Mouse (Mus musculus) Patski (cell line): ENCODE results near the gene Adora2a. TPM values are rescaled to one million over a fixed set of nuclear protein-coding genes. Genes with fewer than 3 reads are reported as not detected.
"Not testable (repeated sequence)": the region's sequence is repeated elsewhere in the genome, so short reads cannot be mapped to it uniquely, and the experiment has no call there.

Source experiments
- ATAC-seq: fragments of 100-300 bp; one replicate; pipeline ENCODE4 v1.8.0; 2021
- CTCF ChIA-PET: fragments of 350-600 bp; sonication (Branson Sonifier 250); formaldehyde crosslinking; loops from one replicate; lab custom pipeline; 2022; ENCODE audit warnings: inconsistent platforms; lab: Charles Lee
- POLR2A ChIA-PET: fragments of 350-600 bp; sonication (Branson Sonifier 250); formaldehyde crosslinking; loops from one replicate; lab custom pipeline; 2022; ENCODE audit warnings: antibody characterized with exemption, inconsistent platforms; lab: Charles Lee
- DNase-seq: peaks from one replicate; pipeline ENCODE4 v3.0.0-alpha.2; 2011; ENCODE audit warnings: low read depth, low spot score
- H3K27me3 ChIP-seq: fragments of 371-371 bp; one replicate; pipeline ENCODE4 v1.5.1; 2021
- CTCF ChIP-seq: fragments of 100-300 bp; IDR thresholded peaks from one replicate; pipeline ENCODE4 v1.5.1; 2021
- in situ Hi-C: fragments of 300-500 bp; cut with MboI; formaldehyde crosslinking; loops from 3 replicates; pipeline ENCODE4 v1.11.1; 2018; ENCODE audit warnings: low pct_unique_long_range_greater_than_20kb, mixed read lengths
- polyA plus RNA-seq: library from polyadenylated mRNA; unstranded; gene quantifications from one replicate; pipeline ENCODE4 v1.2.3, GENCODE M21; 2021

The Adora2a gene
- 0.83 TPM for polyA plus RNA-seq

DNA sequence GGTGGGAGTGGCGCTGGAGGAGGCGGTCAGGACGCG lies at the start of gene Adora2a:
TSS of gene Adora2a (plus strand) at position 6 of the 36 bp plus-strand sequence.
- ChIA-PET POLR2A (no interaction called here), CTCF (interaction anchor here (1.6 kb wide), 1 partner anchor 124 kb away, joined by 3 read pairs; no protein-coding TSS in a partner anchor)
- H3K27me3 ChIP-seq = peaks cover 12% of the 10 kb centered on the region
- ATAC-seq (no peak), DNase-seq (no peak)
- TF ChIP-seq CTCF = no peak
- in situ Hi-C loops = loop anchor here (5.0 to 10.0 kb wide), 2 partner anchors 121 to 168 kb away; no protein-coding TSS in a partner anchor

- no peak for DNase-seq
- POLR2A ChIA-PET = no interaction called here
- no peak for ATAC-seq
- H3K27me3 ChIP-seq = no peaks in the 10 kb centered on the region
- CTCF ChIA-PET = interaction anchor here (1.0 kb wide), 1 partner anchor 91 kb away, joined by 3 read pairs; no protein-coding TSS in a partner anchor
- no peak for TF ChIP-seq CTCF
- in situ Hi-C loops = no loop called here
These were observed 43.7 kb upstream of the Adora2a start for GRCm38 (mm10) chr10:75273020-75273419.

- DNase-seq (no peak), ATAC-seq (no peak)
- no peak for TF ChIP-seq CTCF
- H3K27me3 ChIP-seq = no peaks in the 10 kb centered on the region
- CTCF ChIA-PET = interaction anchor here (1.3 kb wide), 1 partner anchor 12 kb away, joined by 3 read pairs; no protein-coding TSS in a partner anchor
- in situ Hi-C loops = no loop called here
- POLR2A ChIA-PET = no interaction called here
These were observed 40.2 kb upstream of the Adora2a start for GRCm38 (mm10) chr10:75276427-75277013.

DNA sequence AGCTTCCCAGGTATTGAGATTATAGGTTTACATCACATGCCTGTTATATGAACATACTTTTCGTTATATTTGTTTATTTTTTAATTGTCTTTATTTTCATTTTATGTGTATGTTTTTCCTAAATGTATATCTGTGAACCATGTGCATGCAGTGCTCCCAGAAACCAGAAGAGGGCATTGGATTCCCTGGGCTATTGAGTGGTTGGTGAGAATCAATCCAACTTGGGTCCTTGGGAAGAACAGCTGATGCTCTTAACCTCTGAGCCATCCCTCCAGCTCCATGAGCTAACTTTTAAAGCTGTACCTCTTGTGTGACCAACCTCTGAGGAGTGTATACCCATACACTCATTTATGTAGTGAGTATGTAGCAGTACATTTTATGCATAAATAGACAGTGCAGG lies 39.2 kb upstream of the Adora2a start:
- DNase-seq = no peak
- in situ Hi-C loops = no loop called here
- ChIA-PET CTCF (interaction anchor here (1.1 to 1.3 kb wide), 3 partner anchors 11 to 163 kb away, joined by 3 to 5 read pairs (median 3); no protein-coding TSS in a partner anchor), POLR2A (no interaction called here)
- TF ChIP-seq CTCF = peak; percentile 74
- no peak for ATAC-seq
- H3K27me3 ChIP-seq = no peaks in the 10 kb centered on the region

DNA sequence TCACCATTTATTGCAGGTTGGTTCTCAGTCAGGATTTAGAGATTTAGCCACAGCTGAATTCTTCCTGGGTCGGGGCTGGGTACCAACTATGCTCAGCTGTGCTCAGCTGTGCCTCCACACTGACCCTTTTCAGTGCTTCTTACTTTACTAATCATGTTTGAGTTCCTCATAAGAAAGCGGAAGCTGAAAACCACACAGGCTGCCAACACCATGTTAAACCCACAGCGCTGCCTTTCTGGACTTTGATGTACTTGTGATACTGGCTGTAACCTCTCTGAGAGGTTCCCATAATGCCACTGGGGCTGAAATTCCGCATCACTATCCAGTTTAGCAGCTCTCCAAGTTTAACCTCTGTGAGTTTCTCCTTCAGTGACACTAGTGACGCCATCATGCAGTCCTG lies 34.0 kb upstream of the Adora2a start:
- ATAC-seq (no peak), DNase-seq (no peak)
- ChIA-PET CTCF (no interaction called here), POLR2A (no interaction called here)
- H3K27me3 ChIP-seq = no peaks in the 10 kb centered on the region
- in situ Hi-C loops = no loop called here
- TF ChIP-seq CTCF = no peak

GRCm38 (mm10) chr10:75283821-75284220 lies 32.9 kb upstream of the Adora2a start:
- ATAC-seq = no peak
- ChIA-PET CTCF (interaction anchor here (0.6 to 2.3 kb wide), 3 partner anchors 15 to 107 kb away, joined by 3 to 8 read pairs (median 4); no protein-coding TSS in a partner anchor), POLR2A (no interaction called here)
- no peak for DNase-seq
- in situ Hi-C loops = no loop called here
- TF ChIP-seq CTCF = no peak
- no peaks in the 10 kb centered on the region for H3K27me3 ChIP-seq

DNA sequence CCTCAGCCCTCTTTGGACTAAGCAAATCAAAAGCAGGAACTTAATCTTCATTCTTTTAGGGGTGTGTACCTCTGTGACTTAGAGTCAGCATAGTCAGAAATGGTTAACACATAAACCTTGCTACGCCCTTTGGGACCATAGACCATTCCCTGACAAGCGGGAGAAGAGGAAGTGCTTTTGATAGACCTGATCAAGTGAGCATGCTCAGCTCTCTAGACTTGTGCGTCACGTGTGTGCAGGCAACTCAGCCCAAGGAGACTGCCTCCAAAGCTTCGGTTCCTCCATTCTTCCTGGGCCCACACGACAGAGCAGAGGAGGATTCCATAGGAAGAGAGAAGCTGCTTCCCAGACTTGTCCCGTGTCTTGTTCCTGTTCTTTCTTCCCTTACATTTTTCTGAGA lies 28.1 kb upstream of the Adora2a start:
- CTCF ChIA-PET = interaction anchor here (1.5 kb wide), 1 partner anchor 12 kb away, joined by 3 read pairs; no protein-coding TSS in a partner anchor
- H3K27me3 ChIP-seq = no peaks in the 10 kb centered on the region
- no peak for ATAC-seq
- no peak for TF ChIP-seq CTCF
- POLR2A ChIA-PET = no interaction called here
- in situ Hi-C loops = no loop called here
- DNase-seq = no peak

GRCm38 (mm10) chr10:75289392-75289791 lies 27.3 kb upstream of the Adora2a start:
- no peak for TF ChIP-seq CTCF
- ChIA-PET POLR2A (no interaction called here), CTCF (interaction anchor here (1.5 to 2.9 kb wide), 3 partner anchors 13 to 150 kb away, joined by 3 to 8 read pairs (median 6); no protein-coding TSS in a partner anchor)
- no peaks in the 10 kb centered on the region for H3K27me3 ChIP-seq
- DNase-seq (no peak), ATAC-seq (no peak)
- in situ Hi-C loops = no loop called here

GRCm38 (mm10) chr10:75290650-75291049 lies 26.0 kb upstream of the Adora2a start:
- no peak for TF ChIP-seq CTCF
- no peaks in the 10 kb centered on the region for H3K27me3 ChIP-seq
- DNase-seq = no peak
- ATAC-seq = no peak
- in situ Hi-C loops = no loop called here
- ChIA-PET CTCF (interaction anchor here (1.2 to 2.9 kb wide), 3 partner anchors 30 to 149 kb away, joined by 4 to 8 read pairs (median 6); no protein-coding TSS in a partner anchor), POLR2A (interaction anchor here (0.6 kb wide), 1 partner anchor 9 kb away, joined by 3 read pairs; no protein-coding TSS in a partner anchor)

DNA sequence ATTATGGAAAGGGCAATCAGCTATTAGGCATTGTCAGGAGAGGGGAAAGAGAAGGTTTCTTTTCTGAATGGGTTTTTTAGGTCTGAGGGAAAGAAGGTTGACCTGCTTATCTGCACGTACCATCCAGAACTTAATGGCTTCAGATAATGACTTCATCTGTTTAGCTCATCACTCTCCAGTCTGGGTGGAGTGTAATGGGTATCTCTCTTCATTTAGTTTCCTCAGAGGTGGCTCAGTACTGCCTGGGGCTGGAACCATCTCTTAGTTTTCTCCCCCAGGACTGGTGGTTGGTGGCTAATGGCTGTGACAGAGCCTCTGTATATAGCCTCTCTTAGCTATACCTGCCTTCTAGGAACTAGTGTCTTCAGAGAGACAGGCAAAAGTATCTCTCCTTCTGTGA lies 25.3 kb upstream of the Adora2a start:
- ATAC-seq (no peak), DNase-seq (no peak)
- ChIA-PET CTCF (interaction anchor here (1.1 to 2.9 kb wide), 4 partner anchors 31 to 148 kb away, joined by 4 to 8 read pairs (median 5); no protein-coding TSS in a partner anchor), POLR2A (interaction anchor here (0.6 kb wide), 1 partner anchor 8 kb away, joined by 3 read pairs; no protein-coding TSS in a partner anchor)
- TF ChIP-seq CTCF = no peak
- H3K27me3 ChIP-seq = no peaks in the 10 kb centered on the region
- in situ Hi-C loops = no loop called here

- H3K27me3 ChIP-seq, DNase-seq, in situ Hi-C loops, ATAC-seq, POLR2A ChIA-PET: not testable (repeated sequence)
- CTCF ChIA-PET = interaction anchor here (1.1 kb wide), 1 partner anchor 143 kb away, joined by 4 read pairs; no protein-coding TSS in a partner anchor
These were observed 24.5 kb upstream of the Adora2a start for GRCm38 (mm10) chr10:75292206-75292605.
